Mouse (Mus musculus) forebrain, embryonic 13.5 days (tissue): ENCODE data around the gene Mroh7. TPM values are rescaled to one million over a fixed set of nuclear protein-coding genes. Genes with fewer than 3 reads are reported as not detected.
A peak's percentile ranks its signal among the peaks of the same experiment; 100 is the strongest.
"Not testable (repeated sequence)": the region's sequence is repeated elsewhere in the genome, so short reads cannot be mapped to it uniquely, and the experiment has no call there.

Experiments
- ATAC-seq: fragments of 200-750 bp; cut with Nextera tagmentation; 2 replicates; pipeline ENCODE4 v1.8.0; 2017
- H3K27ac ChIP-seq: fragments of 300-500 bp; sonication (generic); 2 replicates; pipeline ENCODE4 v1.5.1; 2015; ENCODE audit warnings: inconsistent platforms, mild to moderate bottlenecking, moderate library complexity
- H3K27me3 ChIP-seq: fragments of 300-500 bp; sonication (generic); 2 replicates; pipeline ENCODE4 v1.6.1; 2015; ENCODE audit warnings: mild to moderate bottlenecking, inconsistent platforms
- H3K36me3 ChIP-seq: fragments of 300-500 bp; sonication (generic); 2 replicates; pipeline ENCODE4 v1.6.1; 2015; ENCODE audit warnings: mild to moderate bottlenecking, inconsistent platforms; ENCODE audit not compliant: poor library complexity, severe bottlenecking
- H3K4me1 ChIP-seq: fragments of 300-500 bp; sonication (generic); 2 replicates; pipeline ENCODE4 v1.6.1; 2015; ENCODE audit warnings: inconsistent platforms
- H3K4me2 ChIP-seq: fragments of 300-500 bp; sonication (generic); 2 replicates; pipeline ENCODE4 v1.6.1; 2015; ENCODE audit warnings: inconsistent platforms, mild to moderate bottlenecking, moderate library complexity
- H3K4me3 ChIP-seq: fragments of 300-500 bp; sonication (generic); 2 replicates; pipeline ENCODE4 v1.5.1; 2015; ENCODE audit warnings: mild to moderate bottlenecking, inconsistent platforms
- H3K9ac ChIP-seq: fragments of 300-500 bp; sonication (generic); 2 replicates; pipeline ENCODE4 v1.6.1; 2015; ENCODE audit warnings: mild to moderate bottlenecking, inconsistent platforms
- H3K9me3 ChIP-seq: fragments of 300-500 bp; sonication (generic); replicated peaks from 2 replicates; pipeline ENCODE4 v1.6.1; 2016; ENCODE audit warnings: inconsistent platforms
- WGBS: fragments of 180-500 bp; shearing (Covaris S2); methylation state at CpG from one replicate; pipeline ENCODE4 v1.1.7; 2015; 5-methylcytosine and 5-hydroxymethylcytosine counted together
- polyA plus RNA-seq: library from polyadenylated mRNA; unstranded; fragments of >200 nt; fragmentation: Nextera tagmentation; extraction: Ambion mirVana; gene quantifications from 2 replicates; pipeline ENCODE4 v1.2.1, GENCODE M21; 2015

Gene Mroh7
- polyA plus RNA-seq, 1 experiment from 2014 or later = 0.80 TPM

- H3K9me3 ChIP-seq = no peaks in the 10 kb centered on the region
- ATAC-seq = no peak
- H3K4me1 ChIP-seq = no peaks in the 10 kb centered on the region
- H3K4me3 ChIP-seq = no peak overlapping the region
- no peaks in the 10 kb centered on the region for H3K36me3 ChIP-seq
- WGBS = 63% methylated on average over 3 of the region's 3 CpGs
- no peak overlapping the region for H3K27ac ChIP-seq
- no peak overlapping the region for H3K9ac ChIP-seq
- no peak overlapping the region for H3K4me2 ChIP-seq
- H3K27me3 ChIP-seq = no peaks in the 10 kb centered on the region
These were observed 7.2 kb upstream of the Mroh7 start for GRCm38 (mm10) chr4:106737904-106738303.

GRCm38 (mm10) chr4:106736884-106737283 is 6.2 kb upstream of the Mroh7 start:
- 94% methylated on average over 1 of the region's 1 CpGs for WGBS
- not testable (repeated sequence) for H3K4me3 ChIP-seq

GRCm38 (mm10) chr4:106733636-106734035 is 2.9 kb upstream of the Mroh7 start, which contains the start of gene Fam151a:
Gene Fam151a (plus strand): TSS chr4:106733889.
- no peak for ATAC-seq
- Histone ChIP-seq H3K27ac (no peak within 1 kb of the TSS), H3K27me3 (no peaks in the 10 kb centered on the region), H3K4me2 (no peak within 1 kb of the TSS), H3K4me3 (no peak within 1 kb of the TSS), H3K4me1 (no peaks in the 10 kb centered on the region), H3K9me3 (no peaks in the 10 kb centered on the region), H3K9ac (no peak within 1 kb of the TSS), H3K36me3 (no peaks in the 10 kb centered on the region)
- 61% methylated on average over 4 of the region's 4 CpGs for WGBS

More at GRCm38 (mm10) chr4:106736884-106737283, 6.2 kb upstream of the Mroh7 start:
- not testable (repeated sequence) for H3K9ac ChIP-seq, H3K4me1 ChIP-seq, H3K27me3 ChIP-seq, H3K36me3 ChIP-seq, ATAC-seq, H3K27ac ChIP-seq, H3K9me3 ChIP-seq, H3K4me2 ChIP-seq

GRCm38 (mm10) chr4:106720631-106721030 is 10.1 kb downstream of the Mroh7 start:
- no peak overlapping the region for H3K27ac ChIP-seq
- H3K9me3 ChIP-seq = no peaks in the 10 kb centered on the region
- H3K4me3 ChIP-seq = no peak overlapping the region
- no peaks in the 10 kb centered on the region for H3K27me3 ChIP-seq
- no peaks in the 10 kb centered on the region for H3K4me1 ChIP-seq
- H3K4me2 ChIP-seq = no peak overlapping the region
- H3K9ac ChIP-seq = no peak overlapping the region
- H3K36me3 ChIP-seq = no peaks in the 10 kb centered on the region
- WGBS = 70% methylated on average over 4 of the region's 4 CpGs
- no peak for ATAC-seq

- no peaks in the 10 kb centered on the region for H3K4me1 ChIP-seq
- 93% methylated on average over 6 of the region's 6 CpGs for WGBS
- no peak overlapping the region for H3K9ac ChIP-seq
- H3K4me2 ChIP-seq = no peak overlapping the region
- no peak overlapping the region for H3K4me3 ChIP-seq
- H3K9me3 ChIP-seq = no peaks in the 10 kb centered on the region
- no peak overlapping the region for H3K27ac ChIP-seq
- 0 out of 2 replicates have a peak, but pooled peaks cover 3% of the 10 kb centered on the region for H3K27me3 ChIP-seq
- no peak for ATAC-seq
- no peaks in the 10 kb centered on the region for H3K36me3 ChIP-seq
These were observed 17.1 kb downstream of the Mroh7 start for GRCm38 (mm10) chr4:106713622-106714021.

- H3K9ac ChIP-seq = no peak overlapping the region
- H3K4me3 ChIP-seq = no peak overlapping the region
- no peak overlapping the region for H3K4me2 ChIP-seq
- no peaks in the 10 kb centered on the region for H3K36me3 ChIP-seq
- H3K4me1 ChIP-seq = peaks cover 20% of the 10 kb centered on the region
- WGBS = 5% methylated on average over 8 of the region's 8 CpGs
- H3K27ac ChIP-seq = no peak overlapping the region
- H3K27me3 ChIP-seq = peaks cover 3% of the 10 kb centered on the region; the same call in 1 of the 2 replicates
- H3K9me3 ChIP-seq = no peaks in the 10 kb centered on the region
- ATAC-seq = peak; percentile 37
These were observed 22.3 kb downstream of the Mroh7 start for GRCm38 (mm10) chr4:106708408-106708807.

- WGBS = 39% methylated on average over 5 of the region's 5 CpGs
- 0 out of 2 replicates have a peak, but pooled peaks have one; percentile 4 for ATAC-seq
- no peak overlapping the region for H3K9ac ChIP-seq
These were observed 22.8 kb downstream of the Mroh7 start for GRCm38 (mm10) chr4:106707957-106708356.

GRCm38 (mm10) chr4:106705096-106705665 is 25.5 kb downstream of the Mroh7 start:
- no peaks in the 10 kb centered on the region; the same call in 1 of the 2 replicates for H3K27me3 ChIP-seq
- peaks cover 32% of the 10 kb centered on the region for H3K4me1 ChIP-seq
- H3K27ac ChIP-seq = peak overlapping the region; percentile 58
- H3K9ac ChIP-seq = peak overlapping the region; percentile 45
- no peak overlapping the region for H3K4me3 ChIP-seq
- WGBS = 22% methylated on average over 8 of the region's 8 CpGs
- no peak overlapping the region for H3K4me2 ChIP-seq
- no peak for ATAC-seq
- H3K9me3 ChIP-seq = no peaks in the 10 kb centered on the region
- H3K36me3 ChIP-seq = no peaks in the 10 kb centered on the region

More at GRCm38 (mm10) chr4:106707957-106708356, 22.8 kb downstream of the Mroh7 start:
- peaks cover 20% of the 10 kb centered on the region for H3K4me1 ChIP-seq
- H3K4me2 ChIP-seq = no peak overlapping the region
- H3K9me3 ChIP-seq = no peaks in the 10 kb centered on the region
- no peaks in the 10 kb centered on the region for H3K36me3 ChIP-seq
- H3K27me3 ChIP-seq = peaks cover 3% of the 10 kb centered on the region; the same call in 1 of the 2 replicates
- no peak overlapping the region for H3K4me3 ChIP-seq
- H3K27ac ChIP-seq = no peak overlapping the region

GRCm38 (mm10) chr4:106704416-106704815 is 26.3 kb downstream of the Mroh7 start:
- no peaks in the 10 kb centered on the region for H3K9me3 ChIP-seq
- H3K4me2 ChIP-seq = no peak overlapping the region
- H3K9ac ChIP-seq = no peak overlapping the region
- H3K27me3 ChIP-seq = no peaks in the 10 kb centered on the region; the same call in 1 of the 2 replicates
- H3K36me3 ChIP-seq = no peaks in the 10 kb centered on the region
- ATAC-seq = peak; percentile 69
- 31% methylated on average over 11 of the region's 11 CpGs for WGBS
- peaks cover 39% of the 10 kb centered on the region for H3K4me1 ChIP-seq
- peak overlapping the region; percentile 58 for H3K27ac ChIP-seq
- H3K4me3 ChIP-seq = no peak overlapping the region

- WGBS = 82% methylated on average over 10 of the region's 10 CpGs
- H3K27ac ChIP-seq = peak overlapping the region; percentile 58; the same call in 1 of the 2 replicates
These were observed 26.8 kb downstream of the Mroh7 start for GRCm38 (mm10) chr4:106703956-106704355.

GRCm38 (mm10) chr4:106700798-106701197 is 29.9 kb downstream of the Mroh7 start:
- Histone ChIP-seq H3K9me3 (no peaks in the 10 kb centered on the region), H3K27ac (peak overlapping the region; percentile 69), H3K27me3 (no peaks in the 10 kb centered on the region), H3K4me3 (no peak overlapping the region), H3K4me2 (no peak overlapping the region), H3K9ac (no peak overlapping the region), H3K4me1 (peaks cover 39% of the 10 kb centered on the region), H3K36me3 (no peaks in the 10 kb centered on the region)
- WGBS = 55% methylated on average over 4 of the region's 4 CpGs
- peak; percentile 31; the same call in 1 of the 2 replicates for ATAC-seq

More at GRCm38 (mm10) chr4:106703956-106704355, 26.8 kb downstream of the Mroh7 start:
- Histone ChIP-seq H3K27me3 (no peaks in the 10 kb centered on the region; the same call in 1 of the 2 replicates), H3K4me3 (no peak overlapping the region), H3K9me3 (no peaks in the 10 kb centered on the region), H3K9ac (no peak overlapping the region), H3K4me2 (no peak overlapping the region), H3K36me3 (no peaks in the 10 kb centered on the region), H3K4me1 (peaks cover 39% of the 10 kb centered on the region)
- no peak for ATAC-seq

GRCm38 (mm10) chr4:106699989-106700388 is 30.7 kb downstream of the Mroh7 start:
- H3K27me3 ChIP-seq = no peaks in the 10 kb centered on the region
- WGBS = 25% methylated on average over 9 of the region's 9 CpGs
- peak; percentile 20; the same call in 1 of the 2 replicates for ATAC-seq
- no peak overlapping the region for H3K4me2 ChIP-seq
- H3K9ac ChIP-seq = no peak overlapping the region
- no peaks in the 10 kb centered on the region for H3K36me3 ChIP-seq
- no peak overlapping the region for H3K4me3 ChIP-seq
- no peak overlapping the region; the same call in 1 of the 2 replicates for H3K27ac ChIP-seq
- H3K4me1 ChIP-seq = peaks cover 31% of the 10 kb centered on the region
- no peaks in the 10 kb centered on the region for H3K9me3 ChIP-seq
